Mouse (Mus musculus) heart, embryonic 10.5 days (tissue): ENCODE measurements at regions not wholly inside any gene's neighbourhood (a gene's known extent, or its start where the extent isn't known, plus 50 kb on each side); places are given as distances from the start of the nearest gene placed in this dataset.

Experiments
- DNase-seq: peaks from one replicate; pipeline ENCODE4 v3.0.0-alpha.2; 2017; ENCODE audit warnings: low spot score
- H3K27ac ChIP-seq: fragments of 300-500 bp; sonication (generic); 2 replicates; pipeline ENCODE4 v1.5.1; 2016; ENCODE audit warnings: mild to moderate bottlenecking
- H3K27me3 ChIP-seq: fragments of 300-500 bp; sonication (generic); 2 replicates; pipeline ENCODE4 v1.6.1; 2016; ENCODE audit warnings: mild to moderate bottlenecking; ENCODE audit not compliant: poor library complexity, insufficient read depth, severe bottlenecking
- H3K36me3 ChIP-seq: fragments of 300-500 bp; sonication (generic); 2 replicates; pipeline ENCODE4 v1.6.1; 2016; ENCODE audit warnings: mild to moderate bottlenecking, moderate library complexity
- H3K4me1 ChIP-seq: fragments of 300-500 bp; sonication (generic); 2 replicates; pipeline ENCODE4 v1.6.1; 2016; ENCODE audit warnings: mild to moderate bottlenecking
- H3K4me3 ChIP-seq: fragments of 300-500 bp; sonication (generic); 2 replicates; pipeline ENCODE4 v1.5.1; 2016; ENCODE audit warnings: mild to moderate bottlenecking, moderate library complexity
- H3K9me3 ChIP-seq: fragments of 300-500 bp; sonication (generic); 2 replicates; pipeline ENCODE4 v1.6.1; 2016; ENCODE audit warnings: mild to moderate bottlenecking, moderate library complexity
- WGBS: fragments of 180-500 bp; shearing (Covaris S2); methylation state at CpG from one replicate; pipeline ENCODE4 v1.1.7; 2016; 5-methylcytosine and 5-hydroxymethylcytosine counted together

DNA sequence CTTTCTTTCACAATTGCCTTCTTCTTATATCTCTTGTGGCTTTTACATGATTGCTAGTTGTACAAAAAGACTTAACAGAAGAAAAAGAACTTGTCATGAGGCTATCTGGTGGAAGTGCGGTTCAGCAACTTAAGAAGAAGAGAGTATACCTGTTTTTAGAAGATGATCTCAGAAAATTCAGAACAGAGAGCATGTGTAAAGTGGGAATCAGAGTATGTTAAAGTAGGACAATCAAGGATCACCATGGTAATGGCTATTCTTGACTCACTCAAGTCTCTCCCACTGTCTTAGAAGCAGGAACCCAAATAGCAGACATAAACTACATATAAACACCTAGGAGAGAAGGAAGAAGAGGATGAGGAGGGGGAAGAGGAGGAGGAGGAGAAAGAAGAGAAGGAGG, 857.9 kb upstream of the Nr2f1 start:
- no peaks in the 10 kb centered on the region for H3K27me3 ChIP-seq
- H3K4me3 ChIP-seq = no peak overlapping the region
- no peak overlapping the region for H3K27ac ChIP-seq
- no peaks in the 10 kb centered on the region for H3K9me3 ChIP-seq
- WGBS = 85% methylated on average over 1 of the region's 1 CpGs
- DNase-seq = no peak
- H3K36me3 ChIP-seq = no peaks in the 10 kb centered on the region
- no peaks in the 10 kb centered on the region for H3K4me1 ChIP-seq

DNA sequence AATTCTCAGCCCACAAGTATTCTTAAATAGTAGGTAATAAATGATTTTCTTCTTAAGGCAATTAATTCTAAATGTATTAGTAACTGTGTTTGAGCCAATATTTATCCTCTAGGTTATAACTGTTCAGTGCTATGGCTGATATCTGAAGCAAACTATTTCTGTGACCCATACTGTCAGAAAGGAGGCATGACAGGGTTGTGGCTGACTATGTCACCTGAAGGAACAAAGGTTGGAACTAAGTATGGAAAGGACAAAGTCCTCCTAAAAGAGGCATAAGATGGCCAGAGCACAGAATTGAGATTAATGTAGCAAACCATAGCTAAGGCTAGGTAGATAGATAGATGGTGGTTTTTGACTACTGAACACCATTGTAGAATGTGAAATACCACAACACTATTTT, 854.9 kb upstream of the Nr2f1 start:
- Histone ChIP-seq H3K4me3 (no peak overlapping the region), H3K9me3 (no peaks in the 10 kb centered on the region), H3K4me1 (no peaks in the 10 kb centered on the region), H3K27ac (no peak overlapping the region), H3K27me3 (no peaks in the 10 kb centered on the region), H3K36me3 (no peaks in the 10 kb centered on the region)
- no peak for DNase-seq

DNA sequence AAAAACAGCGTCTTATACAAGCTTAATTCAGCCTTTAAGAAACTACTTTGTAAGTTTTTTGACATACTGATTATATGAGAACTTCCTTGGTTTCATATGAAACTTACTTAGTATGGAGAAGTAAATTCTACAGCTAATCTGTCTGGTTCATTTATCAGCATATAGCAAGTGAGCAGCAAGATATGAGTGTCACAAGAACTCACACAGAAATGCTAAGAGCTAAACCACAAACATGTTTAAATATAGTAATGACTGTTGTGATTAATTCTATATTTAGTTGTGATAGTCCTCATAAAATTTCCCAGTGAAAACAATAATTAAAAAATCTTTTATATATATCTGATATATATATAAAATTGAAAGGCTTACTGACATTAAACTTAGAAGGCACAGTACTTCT, 853.9 kb upstream of the Nr2f1 start:
- no peaks in the 10 kb centered on the region for H3K4me1 ChIP-seq
- H3K27ac ChIP-seq = no peak overlapping the region
- WGBS = 89% methylated on average over 1 of the region's 1 CpGs
- DNase-seq = no peak
- no peaks in the 10 kb centered on the region for H3K9me3 ChIP-seq
- no peaks in the 10 kb centered on the region for H3K27me3 ChIP-seq
- H3K36me3 ChIP-seq = no peaks in the 10 kb centered on the region
- no peak overlapping the region for H3K4me3 ChIP-seq

DNA sequence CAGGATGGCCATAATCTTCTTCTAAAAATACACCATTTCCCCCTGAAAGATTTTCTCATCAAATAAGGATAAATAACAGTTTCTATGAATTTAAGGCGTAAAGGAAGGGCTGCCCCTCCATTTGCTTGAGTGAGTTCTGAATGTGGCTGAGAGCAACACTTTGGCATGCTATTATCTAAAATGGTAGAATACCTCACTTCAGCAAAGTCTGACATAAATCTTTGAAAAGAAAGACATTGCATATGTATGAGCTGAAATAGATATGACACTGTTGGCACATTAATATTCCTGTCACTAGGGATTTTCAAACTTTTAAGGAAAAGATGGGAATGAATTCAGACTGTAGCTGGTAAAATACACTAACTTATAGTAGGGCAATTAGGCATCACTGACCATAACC, 847.7 kb upstream of the Nr2f1 start:
- Histone ChIP-seq H3K9me3 (no peaks in the 10 kb centered on the region), H3K4me1 (no peaks in the 10 kb centered on the region), H3K27ac (no peak overlapping the region), H3K36me3 (no peaks in the 10 kb centered on the region), H3K4me3 (no peak overlapping the region), H3K27me3 (no peaks in the 10 kb centered on the region)
- DNase-seq = no peak
- WGBS = 80% methylated on average over 1 of the region's 1 CpGs

DNA sequence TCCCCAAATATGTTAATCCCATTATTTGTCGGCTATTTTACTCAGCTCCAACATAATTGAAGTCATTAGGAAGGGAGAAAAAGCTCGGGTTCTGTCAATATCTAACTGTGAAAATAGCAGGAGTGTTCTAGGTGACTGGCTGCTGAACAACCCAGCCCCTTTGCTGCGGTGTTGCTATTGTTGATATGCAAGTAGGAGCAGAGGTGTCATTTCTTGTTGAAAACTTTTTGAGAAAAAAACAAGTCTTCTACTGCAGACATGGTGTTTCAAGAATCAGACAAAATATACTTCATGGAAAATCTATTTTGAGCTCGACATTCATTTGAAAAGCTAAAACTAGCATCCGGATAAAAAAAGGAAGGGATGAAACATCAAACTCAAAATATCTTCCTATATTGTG, 845.1 kb upstream of the Nr2f1 start:
- no peaks in the 10 kb centered on the region for H3K4me1 ChIP-seq
- no peaks in the 10 kb centered on the region for H3K27me3 ChIP-seq
- 63% methylated on average over 5 of the region's 5 CpGs for WGBS
- no peaks in the 10 kb centered on the region for H3K36me3 ChIP-seq
- H3K9me3 ChIP-seq = no peaks in the 10 kb centered on the region
- no peak for DNase-seq
- H3K4me3 ChIP-seq = no peak overlapping the region
- no peak overlapping the region for H3K27ac ChIP-seq

DNA sequence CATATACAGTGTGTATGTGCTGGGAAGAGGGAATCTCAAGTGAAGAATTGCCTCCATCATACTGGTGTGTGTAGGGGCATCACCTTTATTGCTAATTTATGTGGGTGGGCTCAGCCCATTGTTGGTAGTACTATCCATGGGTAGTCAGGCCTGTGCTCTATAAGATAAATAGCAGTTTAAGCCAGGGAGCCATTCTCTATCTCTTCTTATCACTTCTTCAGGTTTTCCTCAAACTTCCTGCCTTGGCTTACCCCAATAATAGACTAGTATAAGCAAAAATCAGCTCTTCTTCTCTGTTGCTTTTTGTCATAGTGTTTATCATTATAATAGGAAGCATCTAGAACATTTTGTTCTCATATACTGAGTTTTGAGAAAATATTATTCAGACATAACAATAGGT, 838.3 kb upstream of the Nr2f1 start:
- H3K4me1 ChIP-seq = no peaks in the 10 kb centered on the region
- H3K27me3 ChIP-seq = no peaks in the 10 kb centered on the region
- no peak overlapping the region for H3K4me3 ChIP-seq
- H3K9me3 ChIP-seq = no peaks in the 10 kb centered on the region
- no peaks in the 10 kb centered on the region for H3K36me3 ChIP-seq
- no peak for DNase-seq
- H3K27ac ChIP-seq = no peak overlapping the region

DNA sequence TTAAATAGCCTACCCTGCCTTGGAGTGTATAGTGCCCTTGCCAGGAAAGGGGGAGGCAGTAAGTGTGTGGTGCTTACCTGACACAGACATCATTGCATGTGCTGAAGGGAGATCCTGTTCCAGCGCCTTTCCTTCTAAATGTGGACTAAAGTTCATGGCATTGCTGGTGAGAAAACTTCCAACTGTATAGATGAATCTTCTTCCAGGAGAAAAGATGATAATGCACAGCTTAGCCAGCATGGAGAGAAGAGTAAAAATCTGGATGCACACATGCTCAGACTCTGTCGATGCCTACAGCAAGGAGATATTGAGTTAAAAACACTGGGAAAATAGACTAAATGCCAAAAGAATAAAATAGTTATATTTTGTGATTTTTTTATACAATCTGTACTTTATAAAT, 835.7 kb upstream of the Nr2f1 start:
- H3K27me3 ChIP-seq = no peaks in the 10 kb centered on the region
- H3K9me3 ChIP-seq = no peaks in the 10 kb centered on the region
- no peak overlapping the region for H3K4me3 ChIP-seq
- H3K36me3 ChIP-seq = no peaks in the 10 kb centered on the region
- no peak overlapping the region for H3K27ac ChIP-seq
- 81% methylated on average over 2 of the region's 2 CpGs for whole genome bisulfite sequencing
- no peaks in the 10 kb centered on the region for H3K4me1 ChIP-seq
- DNase-seq = no peak

DNA sequence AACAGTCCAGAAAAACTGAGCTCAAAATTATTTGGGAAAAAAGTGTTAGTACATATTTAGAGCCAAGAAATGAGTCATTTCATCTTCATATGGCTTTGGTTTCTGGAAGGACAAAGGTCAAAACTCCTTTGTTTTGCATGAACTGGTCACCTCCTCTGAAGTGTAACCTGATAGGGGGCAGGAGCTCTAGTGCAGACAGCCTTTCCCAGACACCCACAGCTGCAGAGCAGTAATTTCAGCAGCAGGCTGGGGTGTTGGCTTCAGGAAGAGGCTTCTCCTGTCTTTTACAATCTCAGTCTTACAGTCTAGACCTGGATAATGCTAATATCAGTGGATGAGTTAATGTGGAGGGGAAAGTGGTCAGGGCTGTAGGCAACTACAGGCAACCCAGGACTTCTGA, 830.4 kb upstream of the Nr2f1 start:
- DNase-seq = peak; percentile 79
- Histone ChIP-seq H3K4me1 (no peaks in the 10 kb centered on the region), H3K27me3 (no peaks in the 10 kb centered on the region), H3K4me3 (no peak overlapping the region), H3K36me3 (no peaks in the 10 kb centered on the region), H3K27ac (no peak overlapping the region), H3K9me3 (no peaks in the 10 kb centered on the region)

DNA sequence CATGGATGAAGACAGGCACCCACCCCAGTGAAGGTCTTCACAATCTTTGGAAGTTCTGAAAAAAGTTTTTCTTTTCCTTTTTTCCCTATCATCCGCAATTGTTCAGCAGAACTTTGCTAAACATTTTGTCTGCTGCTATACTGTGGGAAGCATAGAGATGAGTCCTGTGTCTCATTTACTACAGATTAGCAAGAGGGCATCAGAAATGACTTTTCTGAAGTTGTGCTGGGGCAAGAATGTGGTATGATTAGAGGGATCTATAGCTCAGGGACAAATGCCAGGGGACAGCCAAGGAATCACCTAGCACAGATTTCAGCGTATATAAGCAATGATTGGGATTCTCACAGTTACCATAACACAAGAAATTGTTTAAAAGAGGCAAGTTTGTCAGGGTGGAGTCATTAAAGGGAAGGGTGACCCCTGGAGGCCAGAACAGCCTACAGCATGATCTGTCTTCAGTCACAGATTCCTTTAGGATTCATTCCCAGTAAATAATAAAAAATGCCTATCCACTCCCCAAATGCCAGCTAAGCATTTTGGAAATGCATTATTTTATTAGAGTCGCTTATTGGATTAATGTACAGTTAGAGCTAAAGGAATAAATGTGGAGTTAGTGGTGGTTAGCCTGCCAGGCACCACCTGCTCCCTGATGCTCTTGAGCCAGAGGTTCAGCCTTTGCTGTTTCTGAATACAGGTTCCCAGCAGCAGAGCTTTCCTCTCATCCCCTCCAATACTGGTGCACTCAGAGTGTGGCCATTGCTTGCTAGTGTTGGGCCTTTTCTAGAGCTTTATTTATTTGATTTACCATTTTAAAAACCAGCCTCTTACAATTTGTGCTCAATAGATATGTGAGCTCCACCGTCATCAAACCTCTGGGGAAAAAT, 828.6 kb upstream of the Nr2f1 start:
- H3K36me3 ChIP-seq = no peaks in the 10 kb centered on the region
- no peaks in the 10 kb centered on the region for H3K4me1 ChIP-seq
- H3K27me3 ChIP-seq = no peaks in the 10 kb centered on the region
- H3K9me3 ChIP-seq = no peaks in the 10 kb centered on the region
- no peak for DNase-seq
- H3K4me3 ChIP-seq = no peak overlapping the region
- WGBS = 47% methylated on average over 4 of the region's 4 CpGs
- no peak overlapping the region for H3K27ac ChIP-seq

DNA sequence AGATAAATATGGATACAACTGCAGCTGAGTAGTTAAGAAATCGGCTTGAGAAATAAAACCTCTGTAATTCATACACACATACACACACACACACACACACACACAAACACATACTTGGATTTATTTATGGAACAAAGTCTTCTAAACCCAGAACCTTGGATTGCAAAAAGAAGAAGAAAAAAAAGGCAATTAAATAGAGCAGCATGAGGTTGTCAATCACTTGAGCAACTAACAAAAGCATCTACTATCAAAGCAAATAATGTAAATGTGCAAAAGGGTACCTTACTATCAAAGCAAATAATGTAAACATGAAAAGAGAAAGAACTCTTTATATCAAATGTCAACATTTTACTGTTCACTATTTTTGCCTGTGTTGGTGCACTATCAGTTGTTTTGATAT, 826.1 kb upstream of the Nr2f1 start:
- H3K9me3 ChIP-seq = no peaks in the 10 kb centered on the region
- H3K4me1 ChIP-seq = no peaks in the 10 kb centered on the region
- no peaks in the 10 kb centered on the region for H3K27me3 ChIP-seq
- no peaks in the 10 kb centered on the region for H3K36me3 ChIP-seq
- H3K27ac ChIP-seq = no peak overlapping the region
- no peak overlapping the region for H3K4me3 ChIP-seq
- WGBS = 82% methylated on average over 1 of the region's 1 CpGs
- no peak for DNase-seq

DNA sequence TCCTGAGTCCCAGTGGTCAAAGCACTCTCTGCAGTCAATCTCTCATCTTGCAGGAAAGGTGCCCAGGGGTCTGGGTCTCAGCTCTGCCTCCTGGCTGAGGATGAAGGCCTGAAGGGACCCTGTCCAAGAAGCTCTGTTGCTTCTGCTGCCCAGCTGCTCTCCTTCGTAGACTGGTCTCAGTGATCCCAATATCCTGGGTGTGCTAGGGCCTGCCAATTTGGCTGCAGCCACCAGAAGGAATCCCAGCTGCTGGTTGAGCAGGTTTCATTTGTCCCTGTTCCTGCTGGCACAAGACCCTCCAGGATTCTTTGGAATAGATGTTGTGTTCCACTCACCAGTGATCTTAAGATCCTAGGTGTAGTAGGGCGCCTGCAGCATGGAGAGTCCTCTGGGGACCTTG, 818.5 kb upstream of the Nr2f1 start:
- no peak for DNase-seq
- Histone ChIP-seq H3K9me3 (no peaks in the 10 kb centered on the region), H3K4me1 (no peaks in the 10 kb centered on the region), H3K27me3 (no peaks in the 10 kb centered on the region), H3K4me3 (no peak overlapping the region), H3K27ac (no peak overlapping the region), H3K36me3 (no peaks in the 10 kb centered on the region)
- WGBS = 83% methylated on average over 2 of the region's 2 CpGs

DNA sequence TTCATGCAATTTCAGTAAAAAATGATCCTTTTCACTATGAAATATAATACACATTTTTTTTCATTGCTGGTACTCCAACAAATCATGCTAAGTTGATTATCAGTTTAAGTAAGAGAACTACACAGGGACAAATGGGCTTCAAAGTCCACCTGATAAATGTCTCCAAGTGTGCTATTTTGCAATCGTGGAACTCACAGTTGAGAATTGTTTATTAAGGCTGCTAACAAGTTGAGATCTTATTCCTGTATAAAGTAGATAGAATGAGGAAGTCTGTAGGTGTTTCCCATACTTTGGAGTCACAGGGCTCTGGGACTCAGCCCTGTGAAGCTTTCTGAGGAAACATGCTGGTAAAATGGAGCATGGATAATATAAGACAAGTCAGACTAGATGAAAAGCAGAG, 803.8 kb upstream of the Nr2f1 start:
- no peak overlapping the region for H3K27ac ChIP-seq
- no peaks in the 10 kb centered on the region for H3K4me1 ChIP-seq
- H3K36me3 ChIP-seq = no peaks in the 10 kb centered on the region
- WGBS = 73% methylated on average over 1 of the region's 1 CpGs
- H3K9me3 ChIP-seq = no peaks in the 10 kb centered on the region
- H3K4me3 ChIP-seq = no peak overlapping the region
- no peaks in the 10 kb centered on the region for H3K27me3 ChIP-seq
- DNase-seq = no peak

DNA sequence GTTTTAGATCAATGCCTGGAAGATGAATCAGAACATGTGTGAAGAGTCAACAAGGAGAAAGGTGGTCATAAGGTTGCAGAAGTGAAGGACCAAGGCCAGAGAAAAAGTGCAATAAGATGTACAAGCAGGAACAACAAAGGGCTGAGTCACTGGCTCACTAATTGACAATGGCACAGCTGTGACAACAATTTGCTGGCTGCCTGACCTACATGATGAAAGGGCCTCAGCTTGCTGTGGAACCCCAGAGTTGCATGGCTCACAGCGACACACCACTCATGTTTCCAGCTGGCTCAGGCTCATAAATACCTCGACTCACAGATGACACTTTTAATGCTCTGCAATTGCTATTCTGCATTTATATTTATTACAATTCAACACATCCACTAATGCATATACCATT, 799.3 kb upstream of the Nr2f1 start:
- no peaks in the 10 kb centered on the region for H3K9me3 ChIP-seq
- WGBS = 69% methylated on average over 2 of the region's 2 CpGs
- no peaks in the 10 kb centered on the region for H3K4me1 ChIP-seq
- no peak for DNase-seq
- H3K36me3 ChIP-seq = no peaks in the 10 kb centered on the region
- no peaks in the 10 kb centered on the region for H3K27me3 ChIP-seq
- H3K27ac ChIP-seq = no peak overlapping the region
- no peak overlapping the region for H3K4me3 ChIP-seq

DNA sequence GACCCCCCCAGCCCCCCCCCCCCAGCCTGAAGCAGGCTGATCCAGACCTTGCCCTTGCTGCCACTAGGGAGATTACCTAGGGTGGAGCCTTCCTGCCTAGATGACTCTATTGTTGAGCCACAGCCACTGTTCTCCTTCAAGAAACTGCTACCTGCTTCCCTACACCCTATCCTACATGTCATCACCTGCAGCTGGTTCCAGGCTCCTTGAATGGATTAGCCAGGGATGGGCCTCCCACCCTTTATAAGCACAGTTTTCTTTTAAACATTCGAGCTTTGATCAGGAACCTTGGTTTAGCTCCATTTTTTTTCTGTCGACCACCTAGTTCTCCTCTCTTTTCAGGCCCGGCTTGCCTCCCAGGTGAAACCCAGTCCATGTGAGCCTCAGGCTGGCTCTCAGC, 792.8 kb upstream of the Nr2f1 start:
- H3K4me1 ChIP-seq = no peaks in the 10 kb centered on the region
- no peaks in the 10 kb centered on the region for H3K27me3 ChIP-seq
- no peaks in the 10 kb centered on the region for H3K9me3 ChIP-seq
- no peak overlapping the region for H3K27ac ChIP-seq
- H3K4me3 ChIP-seq = no peak overlapping the region
- H3K36me3 ChIP-seq = no peaks in the 10 kb centered on the region
- 87% methylated on average over 3 of the region's 3 CpGs for WGBS
- no peak for DNase-seq
